21 mouse cellular contexts compared by ENCODE assay signal in the genomic region with DNA sequence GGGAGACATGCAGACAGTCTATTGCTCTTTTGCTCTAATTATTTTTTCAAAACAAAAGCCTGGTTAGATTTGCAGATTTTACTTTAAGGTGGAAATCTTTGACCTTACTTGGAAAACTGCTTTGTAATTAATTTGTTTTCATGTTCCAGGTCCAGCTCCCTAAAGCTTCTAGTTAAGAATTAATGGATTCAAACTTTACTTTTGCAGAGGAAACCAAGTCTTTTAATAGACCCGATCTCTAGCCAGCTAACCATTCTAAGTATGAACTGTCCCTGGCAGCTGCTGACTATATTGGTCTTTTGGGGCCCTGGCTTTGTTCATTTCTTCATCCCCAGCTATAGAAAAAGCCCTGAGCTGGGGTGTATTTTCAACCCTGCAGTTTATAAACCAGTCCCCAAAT. TPM values are rescaled to one million over a fixed set of nuclear protein-coding genes. Genes with fewer than 3 reads are reported as not detected.
DNase-seq lines count a peak whose midpoint lies in the region; ATAC-seq and TF ChIP-seq lines count a peak whose summit lies in the region.
"Had no signal": no experiment of that assay in that cellular context is flagged by ENCODE, and none has a peak within 500 bp of the region (broad histone marks: within the 10 kb centered on the region; RNA-seq: fewer than 3 reads in every experiment).

No protein-coding gene starts in this region.

- no peaks in the 10 kb centered on the region for H3K9me3 ChIP-seq in heart, embryonic 11.5 days (replicated peaks; ENCODE audit: control insufficient read depth, low read length)
- H3K9me3 ChIP-seq in kidney, embryonic 15.5 days (replicated peaks) = no peaks in the 10 kb centered on the region

- DNase-seq in heart, adult 11 months = peak; percentile 35
- peak; percentile 61 for DNase-seq in kidney, adult 2 months
- no peak for DNase-seq in kidney, postnatal 25 days
- peak; percentile 56 for DNase-seq in kidney, adult 9 months
- DNase-seq: adrenal gland, adult 2 months; adrenal gland, adult 8-10 months; adrenal gland, postnatal 10 days; adrenal gland, postnatal 14 days; adrenal gland, postnatal 25 days; adrenal gland, postnatal 36 days; B cell, adult 2 months; cerebellum, adult 11 months; cerebellum, adult 11-12 months; cerebellum, adult 18-20 months had no signal

- no peak for ATAC-seq in heart, embryonic 11.5 days (replicated peaks; ENCODE audit: insufficient number of reproducible peaks, low FRiP score, low TSS enrichment)
- ATAC-seq in kidney, embryonic 15.5 days (replicated peaks; ENCODE audit: low FRiP score) = no peak
- ATAC-seq: activated CD4-positive, CD25-positive, alpha-beta regulatory T cell, adult 4 months; CD4-positive, CD25-positive, alpha-beta regulatory T cell, adult 4 months; Patski had no signal

- H3K36me3 ChIP-seq in heart, embryonic 11.5 days (ENCODE audit: control insufficient read depth, insufficient read depth, low read length) = no peaks in the 10 kb centered on the region
- H3K36me3 ChIP-seq in kidney, adult 2 months (ENCODE audit: control insufficient read depth, insufficient read depth, low read length) = no peaks in the 10 kb centered on the region
- no peaks in the 10 kb centered on the region for H3K36me3 ChIP-seq in kidney, embryonic 15.5 days
- H3K36me3 ChIP-seq: G1E had no signal

- WGBS in heart, embryonic 11.5 days (ENCODE audit: insufficient replicate concordance) = 69% methylated on average over 1 of the region's 1 CpGs
- 33% methylated on average over 1 of the region's 1 CpGs for WGBS in kidney, adult 2 months
- 82% methylated on average over 1 of the region's 1 CpGs for WGBS in kidney, embryonic 15.5 days

- H3K27me3 ChIP-seq in heart, embryonic 11.5 days (ENCODE audit: control insufficient read depth, insufficient read depth, low read length) = no peaks in the 10 kb centered on the region
- H3K27me3 ChIP-seq in kidney, adult 2 months (replicated peaks; ENCODE audit: control insufficient read depth, insufficient read depth, low read length) = no peaks in the 10 kb centered on the region
- no peaks in the 10 kb centered on the region for H3K27me3 ChIP-seq in kidney, embryonic 15.5 days
- H3K27me3 ChIP-seq: CH12.LX, Patski had no signal

- H3K4me1 ChIP-seq in heart, embryonic 11.5 days (ENCODE audit: control insufficient read depth, insufficient read depth, low read length) = peaks cover 7% of the 10 kb centered on the region; the same call in 1 of the 2 replicates
- H3K4me1 ChIP-seq in kidney, adult 2 months (ENCODE audit: control insufficient read depth, insufficient read depth, low read length) = peaks cover 20% of the 10 kb centered on the region; the same call in 1 of the 2 replicates
- H3K4me1 ChIP-seq in kidney, embryonic 15.5 days = peaks cover 14% of the 10 kb centered on the region

- H3K9ac ChIP-seq in heart, embryonic 11.5 days (ENCODE audit: low read depth, low read length) = no peak overlapping the region
- H3K9ac ChIP-seq in kidney, embryonic 15.5 days = no peak overlapping the region

- no peak overlapping the region for H3K27ac ChIP-seq in heart, embryonic 11.5 days (ENCODE audit: low read depth, low read length)
- H3K27ac ChIP-seq in kidney, adult 2 months (ENCODE audit: insufficient read depth, low read depth, low read length) = peak overlapping the region; percentile 78; the same call in 1 of the 2 replicates
- H3K27ac ChIP-seq in kidney, embryonic 15.5 days = no peak overlapping the region

- no peak overlapping the region for H3K4me2 ChIP-seq in heart, embryonic 11.5 days
- H3K4me2 ChIP-seq in kidney, embryonic 15.5 days = no peak overlapping the region

- H3K4me3 ChIP-seq in heart, embryonic 11.5 days (ENCODE audit: low read depth, low read length) = no peak overlapping the region
- H3K4me3 ChIP-seq in kidney, adult 2 months (ENCODE audit: insufficient read depth, low read depth, low read length) = no peak overlapping the region
- H3K4me3 ChIP-seq in kidney, embryonic 15.5 days (replicated peaks) = no peak overlapping the region

- TF ChIP-seq CTCF in kidney, adult 2 months (conservative IDR thresholded peaks at IDR 0.05; ENCODE audit: insufficient read depth, insufficient read length, low read depth, low read length) = no peak

- TF ChIP-seq POLR2A in kidney, adult 2 months (IDR thresholded peaks at IDR 0.05; ENCODE audit: low read depth, low read length) = no peak

RNA-seq across cellular contexts. Expression of a gene that starts 3.1 kb away (rescaled TPM):
- polyA plus RNA-seq in heart, embryonic 11.5 days (2014; fragmentation: Nextera tagmentation; extraction: Ambion mirVana) = 55.9 and 81.0 TPM in 2 replicates
- polyA plus RNA-seq in kidney, adult 2 months (2012; rRNA removed) = 20.8 and 24.8 TPM in 2 replicates
- 82.2 and 86.3 TPM in 2 replicates for polyA plus RNA-seq in kidney, embryonic 15.5 days (2015; fragmentation: Nextera tagmentation; extraction: Ambion mirVana)

Comparison
In these comparisons a context has a peak if more than half of its experiments do, and no peak if none do; other contexts are left out.
1. DNase-seq: peak in heart, adult 11 months (single experiment), kidney, adult 2 months (single experiment) and kidney, adult 9 months (single experiment); none in kidney, postnatal 25 days (0 of 2).